Mouse (Mus musculus): ENCODE data around the gene Ncoa7.

The Ncoa7 gene

GRCm38 (mm10) chr10:30745238-30745974, 57.7 kb downstream of the Ncoa7 start:
- in situ Hi-C loops (cut with MboI): no loop called here

GRCm38 (mm10) chr10:30743275-30743674, 59.9 kb downstream of the Ncoa7 start:
- in situ Hi-C loops (cut with MboI): no loop called here

GRCm38 (mm10) chr10:30738403-30738802, 64.7 kb downstream of the Ncoa7 start:
- in situ Hi-C loops (cut with MboI): no loop called here

GRCm38 (mm10) chr10:30737323-30737722, 65.8 kb downstream of the Ncoa7 start:
- in situ Hi-C loops (cut with MboI): no loop called here

GRCm38 (mm10) chr10:30733148-30733785, 69.9 kb downstream of the Ncoa7 start:
- in situ Hi-C loops (cut with MboI): no loop called here

- in situ Hi-C loops (cut with MboI): no loop called here
These were observed 71.7 kb downstream of the Ncoa7 start for GRCm38 (mm10) chr10:30731321-30731914.

GRCm38 (mm10) chr10:30730791-30731190, 72.3 kb downstream of the Ncoa7 start:
- in situ Hi-C loops (cut with MboI): no loop called here

GRCm38 (mm10) chr10:30729157-30730096, 73.7 kb downstream of the Ncoa7 start:
- in situ Hi-C loops (cut with MboI): no loop called here

- in situ Hi-C loops (cut with MboI): no loop called here
These were observed 80.1 kb downstream of the Ncoa7 start for GRCm38 (mm10) chr10:30723014-30723413.

GRCm38 (mm10) chr10:30720556-30720955, 82.6 kb downstream of the Ncoa7 start:
- in situ Hi-C loops (cut with MboI): no loop called here

GRCm38 (mm10) chr10:30719947-30720346, 83.2 kb downstream of the Ncoa7 start:
- in situ Hi-C loops (cut with MboI): no loop called here

GRCm38 (mm10) chr10:30718703-30719340, 84.3 kb downstream of the Ncoa7 start:
- in situ Hi-C loops (cut with MboI): no loop called here

GRCm38 (mm10) chr10:30716171-30716570, 87.0 kb downstream of the Ncoa7 start:
- in situ Hi-C loops (cut with MboI): no loop called here

GRCm38 (mm10) chr10:30712540-30712939, 90.6 kb downstream of the Ncoa7 start:
- in situ Hi-C loops (cut with MboI): no loop called here

GRCm38 (mm10) chr10:30709846-30710403, 93.2 kb downstream of the Ncoa7 start:
- in situ Hi-C loops (cut with MboI): no loop called here

GRCm38 (mm10) chr10:30708039-30708438, 95.1 kb downstream of the Ncoa7 start:
- in situ Hi-C loops (cut with MboI): no loop called here

GRCm38 (mm10) chr10:30702663-30703062, 100.5 kb downstream of the Ncoa7 start:
- in situ Hi-C loops (cut with MboI): no loop called here

- in situ Hi-C loops (cut with MboI): no loop called here
These were observed 116.3 kb downstream of the Ncoa7 start for GRCm38 (mm10) chr10:30686862-30687261.

GRCm38 (mm10) chr10:30683449-30683848, 119.7 kb downstream of the Ncoa7 start:
- in situ Hi-C loops (cut with MboI): no loop called here

GRCm38 (mm10) chr10:30679756-30680155, 123.4 kb downstream of the Ncoa7 start:
- in situ Hi-C loops (cut with MboI): no loop called here

GRCm38 (mm10) chr10:30678051-30678450, 125.1 kb downstream of the Ncoa7 start:
- in situ Hi-C loops (cut with MboI): no loop called here
